Mouse (Mus musculus) ovary, adult 18-20 months (tissue): Measurements from ENCODE around the gene Ctnnd2.

Experiments used
- DNase-seq: peaks from one replicate; pipeline ENCODE4 v3.0.0; 2022; ENCODE audit warnings: low spot score, mixed read lengths

The Ctnnd2 gene

GRCm38 (mm10) chr15:30647679-30648311 is 475.4 kb downstream of the Ctnnd2 start:
- no peak for DNase-seq

GRCm38 (mm10) chr15:30649964-30650363 is 477.6 kb downstream of the Ctnnd2 start:
- DNase-seq, result no peak

GRCm38 (mm10) chr15:30655433-30655832 is 483.0 kb downstream of the Ctnnd2 start:
- no peak for DNase-seq

GRCm38 (mm10) chr15:30657588-30657987 is 485.2 kb downstream of the Ctnnd2 start:
- DNase-seq, result no peak

GRCm38 (mm10) chr15:30660539-30661149 is 488.3 kb downstream of the Ctnnd2 start:
- no peak for DNase-seq

GRCm38 (mm10) chr15:30661689-30662422 is 489.5 kb downstream of the Ctnnd2 start:
- no peak for DNase-seq

GRCm38 (mm10) chr15:30667819-30668587 is 495.6 kb downstream of the Ctnnd2 start:
- no peak for DNase-seq

DNA sequence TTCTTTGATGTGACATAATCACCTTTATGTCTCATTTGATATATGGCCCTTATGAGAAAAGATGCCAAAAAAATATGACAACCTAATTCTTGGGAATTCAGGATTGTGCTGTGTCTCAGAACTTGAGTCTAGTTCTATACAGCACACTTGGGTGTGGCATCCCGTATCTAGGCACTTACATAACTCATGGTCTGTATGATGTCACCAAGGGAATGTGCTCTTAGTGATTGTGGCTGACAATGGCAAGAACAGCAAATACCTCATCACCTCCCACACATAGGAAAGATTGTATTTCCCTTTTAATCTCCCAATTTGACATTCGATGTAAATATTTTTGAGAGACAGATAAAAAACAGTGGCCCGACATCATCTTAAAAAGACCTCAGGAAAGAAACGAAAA is 509.5 kb downstream of the Ctnnd2 start:
- no peak for DNase-seq

DNA sequence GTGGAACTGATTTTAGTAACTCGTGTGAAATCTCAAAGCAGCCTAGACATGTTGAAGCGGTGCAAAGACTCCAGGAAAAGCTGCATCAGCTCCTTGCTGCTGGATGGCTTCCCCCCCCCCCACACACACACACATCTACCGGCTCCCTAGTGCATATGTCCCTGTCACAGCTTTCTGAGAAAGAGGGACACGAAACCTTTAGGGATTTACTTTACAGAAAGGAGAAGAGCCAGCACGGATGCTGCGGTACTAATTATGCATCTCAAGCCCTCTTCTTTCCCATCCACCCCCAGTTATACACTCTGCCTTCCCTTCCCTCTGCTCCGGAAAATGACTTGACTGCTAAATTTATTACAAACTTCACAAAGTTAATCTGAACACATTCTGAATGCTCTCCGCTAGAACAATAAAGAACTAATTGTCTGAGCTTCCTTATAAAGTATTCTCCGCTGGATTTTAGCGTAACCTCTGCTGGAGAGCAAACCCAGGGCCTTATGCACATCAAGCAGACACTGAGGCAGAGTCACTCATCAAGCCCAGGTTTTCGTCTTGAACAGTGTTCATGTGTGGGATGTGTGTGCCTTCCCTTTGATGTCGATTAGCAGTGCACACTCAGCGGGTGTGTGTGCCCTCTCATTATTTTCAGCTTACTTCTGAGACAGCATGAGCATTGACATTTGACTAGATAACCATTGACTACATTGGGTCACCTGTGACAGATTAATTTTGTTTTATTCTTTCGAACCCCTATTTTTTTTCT is 510.1 kb downstream of the Ctnnd2 start:
- no peak for DNase-seq

DNA sequence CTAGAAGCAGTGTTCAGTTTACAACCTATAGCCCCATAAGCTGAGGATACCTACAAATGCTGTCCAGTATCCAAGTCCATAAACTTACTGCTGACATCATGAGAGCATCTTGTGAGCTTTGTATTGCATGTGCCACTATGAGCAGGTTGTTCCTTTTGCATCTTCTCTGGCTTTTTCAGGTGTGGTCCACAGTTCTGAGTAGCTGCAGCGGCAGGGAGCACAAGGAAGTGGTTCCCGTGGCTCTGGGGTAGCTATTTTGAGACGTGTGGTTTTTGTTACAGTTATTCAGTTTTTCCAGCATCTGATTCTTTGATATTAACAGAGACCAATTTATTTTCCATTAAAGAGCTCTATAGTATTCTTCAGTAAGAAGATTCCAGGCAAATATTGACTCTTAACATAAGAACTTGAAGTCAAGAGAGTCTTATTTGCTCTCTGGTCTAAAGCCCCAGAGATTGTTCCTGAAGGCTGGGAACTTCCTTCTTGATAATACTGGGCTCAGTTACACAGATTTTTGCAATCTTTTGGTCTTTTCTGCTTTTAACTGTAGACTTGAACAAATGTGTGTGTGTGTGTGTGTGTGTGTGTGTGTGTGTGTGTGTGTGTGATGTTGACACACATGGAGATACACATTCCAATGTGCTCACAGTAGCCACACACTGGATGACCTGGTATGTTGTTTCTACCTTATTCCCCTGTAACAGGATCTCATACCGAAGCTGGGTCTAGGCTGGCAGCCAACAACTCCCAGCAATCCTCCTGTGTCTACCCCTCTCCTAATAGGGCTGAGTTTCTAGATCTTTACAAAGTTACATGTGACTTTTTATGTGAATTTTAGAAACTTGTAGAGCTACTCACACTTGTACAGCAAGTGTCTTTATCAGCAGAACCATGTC is 514.1 kb downstream of the Ctnnd2 start:
- DNase-seq, result no peak

- no peak for DNase-seq
Observed at GRCm38 (mm10) chr15:30693754-30694205, 521.4 kb downstream of the Ctnnd2 start.

DNA sequence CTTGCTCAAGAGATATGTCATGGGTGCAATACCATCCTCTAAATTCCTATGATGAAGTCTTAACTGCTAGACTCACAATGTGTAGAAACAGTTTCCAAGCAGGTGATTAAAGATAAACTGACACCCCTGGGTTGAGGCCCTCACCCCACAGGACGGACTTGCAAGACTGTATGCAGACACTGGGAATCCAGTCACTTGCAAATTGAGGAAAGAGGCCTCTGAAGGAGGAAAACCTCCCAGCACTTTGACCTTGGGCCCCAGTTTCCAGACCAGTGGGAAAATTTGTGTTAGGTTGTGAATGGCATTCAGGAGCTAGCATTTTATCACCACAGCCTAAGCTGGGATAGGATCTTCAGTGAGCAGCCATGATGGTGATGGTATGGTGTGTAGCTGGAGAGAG is 521.9 kb downstream of the Ctnnd2 start:
- DNase-seq, result no peak

DNA sequence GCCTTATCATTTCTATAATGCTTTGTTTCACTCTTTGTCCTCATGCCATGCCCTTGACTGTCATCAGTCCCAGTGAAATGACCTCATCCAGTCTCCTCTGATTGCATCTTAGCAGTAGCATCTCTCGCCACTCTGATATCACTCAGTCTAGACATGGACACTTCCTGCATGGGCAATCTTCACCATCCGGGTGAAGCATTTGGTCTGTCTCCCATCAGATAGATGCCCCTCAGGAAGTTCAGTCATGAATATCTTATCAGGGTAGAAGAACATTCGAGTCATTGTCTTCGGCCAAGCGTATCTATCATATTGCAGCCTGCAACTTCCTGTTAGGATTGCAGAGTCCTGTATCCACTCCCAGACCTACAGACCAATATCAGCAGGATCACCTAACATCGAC is 523.5 kb downstream of the Ctnnd2 start:
- no peak for DNase-seq

DNA sequence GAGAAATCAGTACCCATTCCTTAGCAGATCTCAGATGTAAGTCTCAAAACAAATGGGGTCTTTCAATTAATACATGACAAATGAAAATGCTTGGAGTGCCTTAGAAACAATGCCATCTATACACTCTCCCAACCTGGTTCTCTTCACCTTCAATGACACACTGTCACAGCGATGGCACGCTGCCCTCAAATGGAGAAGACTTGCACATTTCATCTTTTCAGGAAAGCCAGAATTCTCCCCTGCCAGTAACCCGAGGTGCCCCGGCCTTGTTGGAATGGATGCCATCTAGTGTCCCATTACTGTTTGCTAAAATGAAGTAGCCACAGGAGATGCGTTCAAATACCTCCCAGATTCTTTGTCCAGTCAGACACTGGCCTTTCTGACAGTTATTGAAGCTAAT is 525.0 kb downstream of the Ctnnd2 start:
- no peak for DNase-seq

DNA sequence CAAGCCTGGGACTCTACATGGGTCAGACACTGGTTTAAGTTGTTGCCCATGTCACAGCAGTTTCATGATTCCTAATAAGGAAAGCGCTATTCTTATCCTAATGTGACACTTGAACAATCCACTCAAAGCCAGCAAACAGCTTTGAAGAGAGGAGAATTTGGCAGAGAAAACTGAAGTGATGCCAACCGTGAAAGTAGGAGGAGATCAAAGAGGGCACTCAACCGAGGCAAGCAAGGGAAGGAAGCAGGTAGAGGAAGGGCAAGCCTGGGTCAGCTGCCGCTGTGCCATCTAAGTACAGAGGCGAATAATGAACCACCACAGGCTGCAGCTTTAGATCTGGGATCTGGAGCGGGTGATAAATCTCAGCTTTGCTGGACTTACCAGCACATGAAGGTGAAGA is 528.4 kb downstream of the Ctnnd2 start:
- no peak for DNase-seq

GRCm38 (mm10) chr15:30701592-30701991 is 529.2 kb downstream of the Ctnnd2 start:
- no peak for DNase-seq

- DNase-seq, result no peak
Observed at GRCm38 (mm10) chr15:30709026-30709753, 536.8 kb downstream of the Ctnnd2 start.

DNA sequence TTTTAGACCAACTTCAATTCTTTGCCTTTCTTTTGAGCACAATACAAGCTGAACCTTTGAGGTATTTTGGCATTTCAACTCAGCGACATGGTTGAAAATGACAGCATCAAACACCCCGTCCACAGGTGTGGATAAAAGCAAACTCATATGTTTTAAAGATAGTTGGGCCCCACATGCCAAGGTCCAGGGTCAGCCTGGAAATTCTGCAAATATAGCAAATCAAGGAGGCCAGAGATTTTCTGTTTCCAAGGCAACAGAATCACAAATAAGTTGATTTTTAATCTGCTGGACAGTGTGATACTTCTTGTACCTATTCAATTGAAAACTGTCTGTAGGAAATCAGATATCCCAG is 537.3 kb downstream of the Ctnnd2 start:
- DNase-seq, result no peak

DNA sequence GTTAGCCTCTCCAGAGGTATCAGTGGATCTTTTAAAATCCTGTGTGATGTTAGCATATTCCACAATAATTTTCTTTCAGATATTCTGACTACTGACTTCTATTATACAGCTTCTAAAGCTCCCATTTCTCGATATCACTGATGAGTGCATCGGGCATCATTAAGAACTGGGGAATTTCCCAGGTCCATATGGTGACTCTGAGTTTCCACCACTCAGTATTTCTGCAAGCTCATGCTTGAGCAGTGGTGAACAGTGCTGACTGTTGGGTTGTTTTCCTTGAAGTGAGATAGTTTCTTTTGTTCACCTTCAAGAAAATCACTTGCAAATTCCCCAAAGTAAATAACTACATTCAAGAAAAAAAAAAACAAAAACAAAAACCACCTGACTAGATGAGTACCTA is 542.4 kb downstream of the Ctnnd2 start:
- no peak for DNase-seq

DNA sequence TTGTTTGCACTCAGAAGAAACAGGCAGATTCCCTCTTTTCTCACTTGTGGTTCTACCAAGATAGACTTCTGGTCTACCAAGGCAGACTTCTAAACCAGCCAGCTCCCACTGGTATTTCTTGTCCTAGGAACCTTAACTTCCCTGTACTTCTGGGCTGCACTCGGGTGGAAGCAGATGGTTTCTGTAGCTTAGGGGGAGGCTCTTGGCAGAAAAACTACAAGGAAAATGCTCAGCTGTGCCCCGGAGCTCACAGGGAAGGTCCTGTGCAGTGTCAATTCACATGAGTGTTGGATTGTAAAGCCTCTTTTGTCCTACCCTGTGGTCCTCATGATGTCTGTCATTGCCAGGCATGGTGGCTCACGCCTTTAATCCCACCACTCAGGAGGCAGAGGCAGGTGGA is 546.4 kb downstream of the Ctnnd2 start:
- no peak for DNase-seq
